Mouse (Mus musculus) intestine, embryonic 14.5 days (tissue): ENCODE results near the gene Med8. TPM values are rescaled to one million over a fixed set of nuclear protein-coding genes. Genes with fewer than 3 reads are reported as not detected.

Experiments used
- ATAC-seq: fragments of 200-750 bp; cut with Nextera tagmentation; replicated peaks from 2 replicates; pipeline ENCODE4 v1.8.0; 2017; ENCODE audit warnings: low read depth, moderate number of reproducible peaks, moderate TSS enrichment, moderate library complexity; ENCODE audit not compliant: low FRiP score, low TSS enrichment
- DNase-seq: peaks from one replicate; pipeline ENCODE4 v3.0.0-alpha.2; 2018; ENCODE audit warnings: low spot score
- H3K27ac ChIP-seq: fragments of 300-500 bp; sonication (generic); 2 replicates; pipeline ENCODE4 v1.5.1; 2014; ENCODE audit warnings: low read depth, mild to moderate bottlenecking, control low read depth
- H3K27me3 ChIP-seq: fragments of 300-500 bp; sonication (generic); replicated peaks from 2 replicates; pipeline ENCODE4 v1.6.1; 2014; ENCODE audit warnings: low read length, control low read depth; ENCODE audit not compliant: control insufficient read depth, insufficient read depth
- H3K36me3 ChIP-seq: fragments of 300-500 bp; sonication (generic); 2 replicates; pipeline ENCODE4 v1.6.1; 2014; ENCODE audit warnings: low read length, control low read depth; ENCODE audit not compliant: control insufficient read depth, insufficient read depth
- H3K4me1 ChIP-seq: fragments of 300-500 bp; sonication (generic); replicated peaks from 2 replicates; pipeline ENCODE4 v1.6.1; 2014; ENCODE audit warnings: low read length, control low read depth, mixed read lengths; ENCODE audit not compliant: control insufficient read depth, insufficient read depth
- H3K4me2 ChIP-seq: fragments of 300-500 bp; sonication (generic); 2 replicates; pipeline ENCODE4 v1.6.1; 2014; ENCODE audit warnings: low read length
- H3K4me3 ChIP-seq: fragments of 300-500 bp; sonication (generic); 2 replicates; pipeline ENCODE4 v1.5.1; 2014; ENCODE audit warnings: low read depth, low read length, control low read depth, mixed read lengths
- H3K9ac ChIP-seq: fragments of 300-500 bp; sonication (generic); 2 replicates; pipeline ENCODE4 v1.6.1; 2014; ENCODE audit warnings: mild to moderate bottlenecking, low read length
- H3K9me3 ChIP-seq: fragments of 300-500 bp; sonication (generic); 2 replicates; pipeline ENCODE4 v1.6.1; 2016; ENCODE audit warnings: low read length, control low read depth; ENCODE audit not compliant: control insufficient read depth
- WGBS: fragments of 180-500 bp; shearing (Covaris S2); extraction: QIAGEN DNeasy Blood & Tissue Kit; methylation state at CpG from one replicate; pipeline ENCODE4 v1.1.7; 2014; 5-methylcytosine and 5-hydroxymethylcytosine counted together
- polyA plus RNA-seq: library from polyadenylated mRNA; unstranded; fragments of >200 nt; fragmentation: Nextera tagmentation; extraction: Ambion mirVana; gene quantifications from 2 replicates; pipeline ENCODE4 v1.2.1, GENCODE M21; 2014

Med8 gene
- polyA plus RNA-seq, 1 experiment from 2014 or later = 106 TPM

GRCm38 (mm10) chr4:118368616-118369015 lies 40.5 kb upstream of the Med8 start:
- 89% methylated on average over 3 of the region's 3 CpGs for WGBS
- ATAC-seq = no peak
- no peaks in the 10 kb centered on the region for H3K27me3 ChIP-seq

DNA sequence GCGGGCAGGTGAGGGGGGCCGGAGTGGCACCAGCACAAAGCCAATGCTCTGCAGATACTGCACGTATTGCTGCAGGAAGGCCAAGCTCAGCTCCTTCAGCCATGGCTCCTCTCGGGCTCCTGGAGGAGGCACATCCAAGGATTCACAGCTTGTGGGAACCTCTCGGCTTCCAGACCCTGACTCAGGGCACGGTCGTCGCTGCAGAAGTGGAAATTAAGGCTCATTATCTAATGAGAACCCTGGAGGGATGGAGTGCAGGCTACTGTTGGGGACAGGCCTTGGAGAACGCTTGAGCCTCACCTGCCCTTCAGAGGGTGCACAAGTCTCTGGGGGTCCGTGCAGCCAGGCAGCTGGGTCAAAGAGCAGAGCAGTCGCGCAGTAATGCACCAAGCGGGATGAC lies 37.3 kb upstream of the Med8 start:
- WGBS = 90% methylated on average over 13 of the region's 13 CpGs
- Histone ChIP-seq H3K36me3 (peaks cover 87% of the 10 kb centered on the region), H3K4me1 (no peaks in the 10 kb centered on the region), H3K4me2 (no peak overlapping the region), H3K27ac (no peak overlapping the region), H3K4me3 (no peak overlapping the region), H3K9me3 (no peaks in the 10 kb centered on the region), H3K9ac (no peak overlapping the region), H3K27me3 (no peaks in the 10 kb centered on the region)
- ATAC-seq (no peak), DNase-seq (no peak)

More at GRCm38 (mm10) chr4:118368616-118369015, 40.5 kb upstream of the Med8 start:
- H3K27ac ChIP-seq = no peak overlapping the region
- H3K4me2 ChIP-seq = no peak overlapping the region
- no peak overlapping the region for H3K9ac ChIP-seq
- no peak for DNase-seq
- no peak overlapping the region for H3K4me3 ChIP-seq
- peaks cover 84% of the 10 kb centered on the region for H3K36me3 ChIP-seq
- H3K4me1 ChIP-seq = no peaks in the 10 kb centered on the region
- no peaks in the 10 kb centered on the region for H3K9me3 ChIP-seq

DNA sequence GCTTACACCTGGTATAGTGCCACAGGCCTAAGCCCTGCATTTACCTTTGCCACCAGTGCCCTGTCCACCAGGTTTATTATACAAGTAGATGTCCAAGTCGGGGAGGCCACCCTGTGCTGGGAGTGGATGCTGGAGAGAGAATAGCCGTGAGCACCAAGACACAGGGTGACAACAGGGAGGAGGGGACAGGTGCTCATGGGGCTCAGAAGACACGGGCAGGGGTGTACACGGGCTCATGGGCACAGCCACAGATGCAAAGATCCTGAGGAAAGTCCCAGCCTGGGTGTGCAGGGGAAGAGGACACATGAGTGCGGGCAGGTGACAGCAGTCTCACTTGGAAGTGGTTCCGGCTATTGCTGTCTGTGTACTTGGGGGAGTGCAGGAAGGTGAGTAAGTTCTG lies 33.1 kb upstream of the Med8 start:
- no peak for ATAC-seq
- H3K36me3 ChIP-seq = peaks cover 91% of the 10 kb centered on the region
- 92% methylated on average over 6 of the region's 6 CpGs for WGBS

GRCm38 (mm10) chr4:118383271-118383670 lies 25.9 kb upstream of the Med8 start:
- DNase-seq (no peak), ATAC-seq (no peak)
- 90% methylated on average over 7 of the region's 7 CpGs for WGBS
- Histone ChIP-seq H3K27me3 (no peaks in the 10 kb centered on the region), H3K9ac (no peak overlapping the region), H3K4me2 (no peak overlapping the region), H3K4me1 (no peaks in the 10 kb centered on the region), H3K4me3 (no peak overlapping the region), H3K27ac (no peak overlapping the region), H3K9me3 (no peaks in the 10 kb centered on the region), H3K36me3 (peaks cover 93% of the 10 kb centered on the region)

More for the DNA sequence above, 33.1 kb upstream of the Med8 start:
- H3K4me2 ChIP-seq = no peak overlapping the region
- H3K9ac ChIP-seq = no peak overlapping the region
- H3K4me1 ChIP-seq = no peaks in the 10 kb centered on the region
- H3K27ac ChIP-seq = no peak overlapping the region
- H3K27me3 ChIP-seq = no peaks in the 10 kb centered on the region
- H3K9me3 ChIP-seq = no peaks in the 10 kb centered on the region
- no peak overlapping the region for H3K4me3 ChIP-seq
- DNase-seq = no peak

- Histone ChIP-seq H3K4me2 (no peak overlapping the region), H3K27ac (no peak overlapping the region), H3K4me1 (no peaks in the 10 kb centered on the region), H3K9me3 (no peaks in the 10 kb centered on the region), H3K9ac (no peak overlapping the region), H3K36me3 (peaks cover 98% of the 10 kb centered on the region), H3K4me3 (no peak overlapping the region), H3K27me3 (no peaks in the 10 kb centered on the region)
- WGBS = 96% methylated on average over 8 of the region's 8 CpGs
- no peak for ATAC-seq
- no peak for DNase-seq
These were observed 21.8 kb upstream of the Med8 start for GRCm38 (mm10) chr4:118387316-118387715.

DNA sequence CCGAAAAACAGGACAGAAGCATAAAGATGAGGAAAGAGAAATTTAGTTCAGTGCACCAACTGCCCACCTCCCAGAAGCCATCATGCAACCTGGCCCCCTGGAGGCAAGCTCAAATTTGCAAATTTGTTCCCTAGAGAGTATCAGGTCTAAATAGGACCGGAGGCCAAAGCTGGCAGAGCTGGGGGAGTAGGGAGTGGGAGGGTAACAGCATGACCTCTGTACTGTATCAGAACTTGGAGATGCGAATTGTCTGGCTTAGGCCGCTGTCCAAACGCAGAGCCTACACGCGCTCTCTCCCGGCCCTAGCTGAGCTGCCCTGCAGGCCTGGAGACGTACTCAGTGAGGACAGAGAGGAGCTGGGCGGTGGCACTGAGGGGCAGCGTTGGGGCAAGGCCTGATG lies 19.0 kb upstream of the Med8 start:
- H3K27ac ChIP-seq = no peak overlapping the region
- H3K4me1 ChIP-seq = no peaks in the 10 kb centered on the region
- H3K9ac ChIP-seq = no peak overlapping the region
- no peaks in the 10 kb centered on the region for H3K27me3 ChIP-seq
- WGBS = 93% methylated on average over 11 of the region's 11 CpGs
- DNase-seq (no peak), ATAC-seq (no peak)
- peaks cover 94% of the 10 kb centered on the region for H3K36me3 ChIP-seq
- no peaks in the 10 kb centered on the region for H3K9me3 ChIP-seq
- no peak overlapping the region for H3K4me2 ChIP-seq
- no peak overlapping the region for H3K4me3 ChIP-seq

GRCm38 (mm10) chr4:118394505-118394904 lies 14.6 kb upstream of the Med8 start:
- ATAC-seq (no peak), DNase-seq (no peak)
- Histone ChIP-seq H3K4me1 (no peaks in the 10 kb centered on the region), H3K4me2 (no peak overlapping the region), H3K36me3 (peaks cover 92% of the 10 kb centered on the region), H3K9ac (no peak overlapping the region), H3K27me3 (no peaks in the 10 kb centered on the region), H3K4me3 (no peak overlapping the region), H3K9me3 (no peaks in the 10 kb centered on the region), H3K27ac (no peak overlapping the region)
- 89% methylated on average over 6 of the region's 6 CpGs for WGBS

DNA sequence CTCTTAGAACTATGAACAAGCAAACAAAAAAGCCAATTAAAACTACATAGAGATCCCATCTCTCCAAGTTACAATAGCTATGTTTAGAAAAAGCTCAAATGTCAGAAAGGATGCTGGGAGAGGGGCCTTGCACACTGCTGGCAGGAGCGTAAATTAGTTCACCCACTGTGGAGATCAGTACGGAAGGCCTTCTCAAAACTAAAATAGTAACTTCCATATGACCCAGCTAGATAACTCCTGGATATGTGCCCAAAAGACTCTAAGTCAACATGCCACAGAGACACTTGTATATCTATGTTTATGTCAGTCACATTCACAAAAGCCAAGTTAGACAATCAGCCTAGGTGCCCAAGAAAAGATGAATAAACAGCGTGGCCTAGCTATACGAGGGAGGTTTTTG lies 13.8 kb upstream of the Med8 start:
- no peak overlapping the region for H3K4me3 ChIP-seq
- no peak overlapping the region for H3K9ac ChIP-seq
- DNase-seq (no peak), ATAC-seq (no peak)
- no peaks in the 10 kb centered on the region for H3K27me3 ChIP-seq
- whole genome bisulfite sequencing = 90% methylated on average over 4 of the region's 4 CpGs
- H3K4me2 ChIP-seq = no peak overlapping the region
- peaks cover 91% of the 10 kb centered on the region for H3K36me3 ChIP-seq
- H3K4me1 ChIP-seq = no peaks in the 10 kb centered on the region
- H3K9me3 ChIP-seq = no peaks in the 10 kb centered on the region
- no peak overlapping the region for H3K27ac ChIP-seq

DNA sequence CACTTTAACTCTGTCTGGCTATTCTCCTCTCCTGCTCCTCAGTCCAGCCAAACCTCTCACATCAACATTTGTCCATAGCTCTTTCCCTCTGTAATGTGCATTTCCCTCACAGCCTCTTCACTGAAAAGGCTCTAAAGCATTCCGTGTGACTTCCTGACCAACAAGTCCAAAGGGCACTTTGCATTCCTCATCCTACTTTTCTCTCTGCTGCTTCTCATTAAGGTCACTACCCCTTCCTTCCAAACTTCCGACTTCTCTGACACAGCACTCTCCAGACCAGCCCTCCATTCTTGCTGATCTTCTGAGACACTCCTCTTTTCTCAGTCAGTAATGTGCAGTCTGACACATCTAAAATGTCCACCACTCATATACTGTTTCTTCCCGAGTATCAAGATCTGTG lies 12.7 kb upstream of the Med8 start:
- no peak for ATAC-seq
- H3K36me3 ChIP-seq = peaks cover 91% of the 10 kb centered on the region
- no peaks in the 10 kb centered on the region for H3K9me3 ChIP-seq
- no peak for DNase-seq
- no peak overlapping the region for H3K4me3 ChIP-seq
- no peak overlapping the region for H3K9ac ChIP-seq
- 75% methylated on average over 3 of the region's 3 CpGs for WGBS
- H3K4me2 ChIP-seq = no peak overlapping the region
- H3K4me1 ChIP-seq = no peaks in the 10 kb centered on the region
- no peaks in the 10 kb centered on the region for H3K27me3 ChIP-seq
- no peak overlapping the region for H3K27ac ChIP-seq
